Mouse (Mus musculus) hindbrain, embryonic 14.5 days (tissue): ENCODE data around the gene Cfhr2. TPM values are rescaled to one million over a fixed set of nuclear protein-coding genes. Genes with fewer than 3 reads are reported as not detected.
"Not testable (repeated sequence)": the region's sequence is repeated elsewhere in the genome, so short reads cannot be mapped to it uniquely, and the experiment has no call there.

Source experiments
- ATAC-seq: fragments of 200-750 bp; cut with Nextera tagmentation; 2 replicates; pipeline ENCODE4 v1.8.0; 2017; ENCODE audit warnings: moderate number of reproducible peaks, mild to moderate bottlenecking, moderate TSS enrichment, moderate library complexity; ENCODE audit not compliant: low FRiP score
- DNase-seq: peaks from one replicate; pipeline ENCODE4 v3.0.0-alpha.2; 2015; ENCODE audit warnings: low spot score
- H3K27ac ChIP-seq: fragments of 300-500 bp; sonication (generic); 2 replicates; pipeline ENCODE4 v1.5.1; 2014; ENCODE audit warnings: mild to moderate bottlenecking, moderate library complexity
- H3K27me3 ChIP-seq: fragments of 300-500 bp; sonication (generic); 2 replicates; pipeline ENCODE4 v1.6.1; 2014; ENCODE audit warnings: mild to moderate bottlenecking, low read length, mixed read lengths; ENCODE audit not compliant: control insufficient read depth, insufficient read depth
- H3K36me3 ChIP-seq: fragments of 300-500 bp; sonication (generic); replicated peaks from 2 replicates; pipeline ENCODE4 v1.6.1; 2014; ENCODE audit not compliant: control insufficient read depth, insufficient read depth
- H3K4me1 ChIP-seq: fragments of 300-500 bp; sonication (generic); replicated peaks from 2 replicates; pipeline ENCODE4 v1.6.1; 2014; ENCODE audit warnings: antibody characterized with exemption, low read length, mixed read lengths; ENCODE audit not compliant: control insufficient read depth, insufficient read depth
- H3K4me2 ChIP-seq: fragments of 300-500 bp; sonication (generic); replicated peaks from 2 replicates; pipeline ENCODE4 v1.6.1; 2014; ENCODE audit warnings: mild to moderate bottlenecking, moderate library complexity
- H3K4me3 ChIP-seq: fragments of 300-500 bp; sonication (generic); replicated peaks from 2 replicates; pipeline ENCODE4 v1.5.1; 2014; ENCODE audit warnings: mild to moderate bottlenecking, low read length
- H3K9ac ChIP-seq: fragments of 300-500 bp; sonication (generic); 2 replicates; pipeline ENCODE4 v1.6.1; 2014
- H3K9me3 ChIP-seq: fragments of 300-500 bp; sonication (generic); 2 replicates; pipeline ENCODE4 v1.6.1; 2016; ENCODE audit warnings: low read length; ENCODE audit not compliant: control insufficient read depth
- WGBS: fragments of 180-500 bp; shearing (Covaris S2); extraction: QIAGEN DNeasy Blood & Tissue Kit; methylation state at CpG from one replicate; pipeline ENCODE4 v1.1.7; 2014; 5-methylcytosine and 5-hydroxymethylcytosine counted together
- polyA plus RNA-seq: library from polyadenylated mRNA; unstranded; fragments of >200 nt; fragmentation: Nextera tagmentation; extraction: Ambion mirVana; gene quantifications from 2 replicates; pipeline ENCODE4 v1.2.1, GENCODE M21; 2014

Gene Cfhr2
- not detected in 2 replicates for polyA plus RNA-seq

DNA sequence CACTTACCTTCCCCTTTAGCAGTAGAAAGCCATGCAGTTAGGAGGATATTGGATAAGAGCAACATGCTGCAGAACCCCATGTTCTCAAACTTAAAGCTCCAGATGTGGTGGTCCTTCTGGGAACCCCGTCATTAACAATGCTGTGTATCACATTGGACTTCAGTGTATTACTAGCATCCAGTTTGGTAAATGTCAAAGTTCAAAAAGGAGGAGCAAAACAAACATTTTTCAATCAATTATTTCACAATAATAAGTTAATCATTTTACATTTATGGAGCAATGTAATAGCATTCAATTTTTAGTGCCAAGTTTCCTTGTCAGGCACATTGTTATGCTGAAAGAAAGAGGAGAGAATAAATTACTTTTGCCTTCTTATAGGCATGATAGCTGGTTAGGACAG, at the start of gene Cfhr2:
Cfhr2 (minus strand) TSS at position 155 of the 400 bp plus-strand sequence.
- no peak within 1 kb of the TSS for H3K4me2 ChIP-seq
- no peaks in the 10 kb centered on the region for H3K4me1 ChIP-seq
- H3K9ac ChIP-seq, result no peak within 1 kb of the TSS
- H3K4me3 ChIP-seq, result no peak within 1 kb of the TSS
- DNase-seq (no peak), ATAC-seq (no peak)
- no peaks in the 10 kb centered on the region for H3K36me3 ChIP-seq
- 91% methylated on average over 1 of the region's 1 CpGs for WGBS
- no peak within 1 kb of the TSS for H3K27ac ChIP-seq
- no peaks in the 10 kb centered on the region for H3K27me3 ChIP-seq
- H3K9me3 ChIP-seq, result no peaks in the 10 kb centered on the region

DNA sequence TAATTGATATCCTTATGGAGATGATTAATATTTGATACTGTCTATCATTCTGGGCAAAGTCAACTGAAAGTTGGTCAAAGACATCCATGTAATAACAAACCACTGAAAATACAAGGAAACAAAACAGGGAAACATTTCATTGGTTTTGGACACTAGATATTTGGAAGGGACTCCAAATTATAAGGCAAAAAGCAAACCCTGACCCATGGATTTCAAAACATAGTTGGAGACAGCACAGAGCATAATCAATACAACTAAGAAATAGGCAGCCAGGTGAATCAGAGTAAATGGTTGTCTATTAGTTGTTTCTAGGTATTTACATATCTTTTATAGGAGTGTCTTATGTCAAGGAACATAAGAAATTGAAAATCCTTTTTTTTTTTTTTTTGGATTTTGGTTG, 5.2 kb upstream of the Cfhr2 start:
- Histone ChIP-seq H3K9me3 (no peaks in the 10 kb centered on the region), H3K4me2 (no peak overlapping the region), H3K27me3 (no peaks in the 10 kb centered on the region), H3K27ac (no peak overlapping the region), H3K36me3 (no peaks in the 10 kb centered on the region), H3K4me1 (no peaks in the 10 kb centered on the region), H3K9ac (no peak overlapping the region), H3K4me3 (no peak overlapping the region)
- DNase-seq (no peak), ATAC-seq (no peak)

DNA sequence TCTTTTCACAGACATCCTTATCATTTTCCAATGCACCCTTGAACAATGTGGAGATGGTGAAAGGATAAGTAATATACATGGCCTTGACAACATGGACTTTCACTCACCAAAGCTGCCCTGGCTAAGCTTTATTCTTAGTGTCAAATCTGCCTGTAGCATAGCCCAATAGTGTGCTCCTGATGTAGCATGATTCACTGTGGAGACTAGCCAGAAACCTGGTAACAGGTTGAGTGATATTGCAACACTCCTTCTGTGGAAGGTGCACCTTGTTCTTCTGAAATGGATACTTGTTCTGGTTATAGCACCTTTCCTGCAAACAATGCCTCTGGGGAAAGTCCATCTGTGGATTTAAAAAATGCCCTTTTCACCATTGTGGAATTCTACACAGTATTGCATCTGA, 1.7 kb upstream of the Cfhr2 start:
- Histone ChIP-seq H3K27ac (no peak overlapping the region), H3K36me3 (no peaks in the 10 kb centered on the region), H3K9me3 (no peaks in the 10 kb centered on the region), H3K4me3 (no peak overlapping the region), H3K9ac (no peak overlapping the region), H3K27me3 (no peaks in the 10 kb centered on the region), H3K4me1 (no peaks in the 10 kb centered on the region), H3K4me2 (no peak overlapping the region)
- no peak for ATAC-seq
- no peak for DNase-seq

DNA sequence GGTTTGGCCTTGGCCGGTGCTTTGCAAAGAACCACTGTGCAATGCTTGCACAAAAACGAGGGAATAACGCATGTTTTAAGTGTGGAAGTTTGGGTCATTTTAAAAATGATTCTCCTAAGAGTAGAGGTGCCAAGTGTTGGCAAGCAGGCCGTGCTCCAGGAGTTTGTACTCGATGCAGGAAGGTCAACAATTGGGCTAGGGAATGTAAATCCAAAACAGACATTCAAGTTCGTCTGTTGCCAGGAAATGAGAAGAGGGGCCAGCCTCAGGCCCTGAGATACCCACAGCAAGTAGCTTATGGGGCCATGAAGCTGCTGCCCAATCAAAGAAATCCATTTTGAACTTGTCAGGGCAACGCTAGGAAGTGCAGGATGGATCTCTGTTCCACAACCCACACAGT, 18.8 kb downstream of the Cfhr2 start:
- H3K27me3 ChIP-seq, result no peaks in the 10 kb centered on the region
- ATAC-seq, result peak; percentile 24; the same call in 1 of the 2 replicates
- no peaks in the 10 kb centered on the region for H3K4me1 ChIP-seq
- DNase-seq, result no peak
- H3K27ac ChIP-seq, result no peak overlapping the region
- no peak overlapping the region for H3K9ac ChIP-seq
- H3K4me3 ChIP-seq, result no peak overlapping the region
- no peak overlapping the region for H3K4me2 ChIP-seq
- no peaks in the 10 kb centered on the region for H3K9me3 ChIP-seq
- no peaks in the 10 kb centered on the region for H3K36me3 ChIP-seq
- 70% methylated on average over 7 of the region's 7 CpGs for WGBS

DNA sequence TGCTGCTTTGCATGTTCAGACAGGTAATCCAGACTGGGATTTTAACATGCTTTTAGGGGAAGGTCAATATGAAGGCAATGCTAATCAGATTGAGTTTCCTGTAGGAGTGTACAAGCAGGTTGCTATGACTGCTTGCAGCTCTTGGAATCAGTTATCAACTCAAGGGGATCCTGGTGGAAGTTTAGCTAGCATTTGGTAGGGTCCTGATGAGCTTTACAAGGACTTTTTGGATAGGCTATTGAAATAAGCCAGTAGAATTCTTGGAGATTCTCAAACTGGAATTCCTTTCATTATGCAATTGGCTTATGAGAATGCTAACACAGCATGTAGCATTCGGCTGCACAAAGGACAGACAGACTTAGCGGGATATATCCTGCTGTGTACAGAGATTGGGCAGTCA, 19.2 kb downstream of the Cfhr2 start:
- WGBS, result 67% methylated on average over 2 of the region's 2 CpGs
- DNase-seq (no peak), ATAC-seq (no peak)
- Histone ChIP-seq H3K4me3 (no peak overlapping the region), H3K4me1 (no peaks in the 10 kb centered on the region), H3K9ac (no peak overlapping the region), H3K4me2 (no peak overlapping the region), H3K36me3 (no peaks in the 10 kb centered on the region), H3K9me3 (no peaks in the 10 kb centered on the region), H3K27me3 (no peaks in the 10 kb centered on the region), H3K27ac (no peak overlapping the region)

DNA sequence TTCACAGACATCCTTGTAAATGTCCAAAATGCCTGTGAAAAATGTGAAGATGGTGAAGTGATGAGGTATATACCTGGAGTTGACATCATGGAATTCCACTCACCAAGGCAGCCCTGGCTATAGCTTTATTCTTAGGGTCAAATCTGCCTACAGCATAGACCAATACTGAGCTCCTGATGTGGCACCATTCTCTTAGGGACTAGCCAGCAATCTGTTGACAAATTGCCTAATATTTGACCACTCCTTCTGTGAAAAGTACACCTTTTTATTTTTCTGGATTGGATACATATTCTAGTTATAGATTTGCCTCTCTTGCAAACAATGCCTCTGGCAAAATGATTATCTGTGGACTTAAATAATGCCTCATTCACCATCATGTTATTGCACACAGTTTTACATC, 49.9 kb downstream of the Cfhr2 start:
- Histone ChIP-seq H3K4me2 (no peak overlapping the region), H3K36me3 (no peaks in the 10 kb centered on the region), H3K4me3 (no peak overlapping the region), H3K27ac (no peak overlapping the region), H3K9me3 (no peaks in the 10 kb centered on the region), H3K9ac (no peak overlapping the region), H3K27me3 (no peaks in the 10 kb centered on the region), H3K4me1 (no peaks in the 10 kb centered on the region)
- ATAC-seq (no peak), DNase-seq (no peak)

DNA sequence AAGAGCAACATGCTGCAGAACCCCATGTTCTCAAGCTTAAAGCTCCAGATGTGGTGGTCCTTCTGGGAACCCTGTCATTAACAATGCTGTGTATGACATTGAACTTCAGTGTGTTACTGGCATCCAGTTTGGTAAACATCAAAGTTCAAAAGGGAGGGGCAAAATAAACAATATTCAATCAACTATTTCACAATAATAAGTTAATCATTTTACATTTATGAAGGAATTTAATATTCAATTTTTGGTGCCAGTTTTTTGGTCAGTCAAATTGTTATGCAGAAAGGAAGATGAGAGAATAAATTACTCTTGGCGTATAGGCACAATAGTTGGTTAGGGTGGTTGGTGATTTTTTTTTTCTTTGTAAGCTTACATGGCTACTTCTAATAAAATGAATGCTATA, 77.4 kb downstream of the Cfhr2 start, which contains the start of gene Gm4788:
Gm4788 (minus strand) TSS at position 101 of the 400 bp plus-strand sequence.
- Histone ChIP-seq H3K27ac (no peak within 1 kb of the TSS), H3K9ac (no peak within 1 kb of the TSS), H3K9me3 (no peaks in the 10 kb centered on the region), H3K4me1 (no peaks in the 10 kb centered on the region), H3K4me2 (no peak within 1 kb of the TSS), H3K27me3 (no peaks in the 10 kb centered on the region), H3K4me3 (no peak within 1 kb of the TSS), H3K36me3 (no peaks in the 10 kb centered on the region)
- DNase-seq, result no peak
- 96% methylated on average over 1 of the region's 1 CpGs for WGBS
- ATAC-seq, result no peak

DNA sequence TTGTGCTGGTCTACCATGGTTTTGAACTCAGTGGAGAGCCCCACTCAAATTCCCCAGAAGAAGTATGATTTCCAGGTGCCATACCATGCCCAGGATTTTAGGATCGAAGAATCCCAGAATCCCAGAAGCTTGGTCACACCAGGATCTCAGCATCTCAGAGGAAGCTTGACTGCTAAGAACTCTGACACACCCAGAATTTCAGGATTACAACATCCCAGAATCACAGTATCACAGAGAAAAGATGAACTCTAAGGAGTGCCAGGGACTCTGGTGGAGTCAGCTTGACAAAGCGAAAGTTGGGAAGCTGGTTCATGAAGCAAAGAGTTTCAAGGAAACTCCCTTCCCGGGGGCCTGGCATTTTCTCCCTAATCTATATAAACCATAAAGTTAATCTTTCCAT, 88.6 kb downstream of the Cfhr2 start:
- H3K9ac ChIP-seq, H3K27ac ChIP-seq, ATAC-seq, H3K4me1 ChIP-seq, H3K27me3 ChIP-seq, H3K36me3 ChIP-seq, H3K9me3 ChIP-seq, H3K4me3 ChIP-seq, DNase-seq, H3K4me2 ChIP-seq: not testable (repeated sequence)
- 98% methylated on average over 3 of the region's 3 CpGs for WGBS

Other genes starting within 250 kb of the Cfhr2 start
- gene Gm4788, start 77.5 kb downstream of the Cfhr2 start, polyA plus RNA-seq, result not detected in 2 replicates